Mouse (Mus musculus) cortical plate, adult 2 months (tissue): ENCODE measurements around the gene Nbas.
A peak's percentile ranks its signal among the peaks of the same experiment; 100 is the strongest.

ENCODE experiments used
- CTCF ChIP-seq: fragments of 200-500 bp; IDR thresholded peaks from 2 replicates; pipeline ENCODE4 v1.5.1; 2011; ENCODE audit warnings: mild to moderate bottlenecking, control low read depth, low read length; ENCODE audit not compliant: insufficient read depth; ENCODE audit errors: extremely low read depth
- POLR2A ChIP-seq: fragments of 200-500 bp; IDR thresholded peaks from 2 replicates; pipeline ENCODE4 v1.6.1; 2011; ENCODE audit warnings: mild to moderate bottlenecking, low read length, control low read depth; ENCODE audit not compliant: insufficient read depth; ENCODE audit errors: extremely low read depth

DNA sequence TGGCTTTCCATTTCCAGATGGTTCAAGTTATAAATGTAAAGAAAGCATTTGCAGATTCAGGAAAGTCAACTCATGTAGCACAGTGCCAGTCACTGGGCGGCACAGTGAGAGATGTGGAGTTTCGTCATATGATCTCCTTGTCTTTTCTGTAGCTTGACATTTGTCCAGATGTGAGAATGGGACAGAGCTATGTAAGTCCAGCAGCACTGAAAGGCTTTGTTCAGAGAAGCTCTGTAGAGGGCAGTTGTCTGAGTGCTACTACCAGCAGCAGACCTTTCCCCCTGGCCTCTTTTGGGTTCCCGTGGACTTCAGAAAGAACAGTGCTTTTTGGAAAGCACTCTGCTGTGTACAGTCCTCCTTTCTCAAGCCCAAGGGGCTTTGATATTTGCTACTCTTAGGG, 34.1 kb downstream of the Nbas start:
- TF ChIP-seq POLR2A (peak; percentile 27; the same call in 1 of the 2 replicates), CTCF (no peak)
